ENCODE assay signal across 20 mouse cellular contexts in genomic region chr7:135567582-135567981, GRCm38 (mm10). TPM values are rescaled to one million over a fixed set of nuclear protein-coding genes. Genes with fewer than 3 reads are reported as not detected.
"Had no signal": no experiment of that assay in that cellular context is flagged by ENCODE, and none has a peak within 500 bp of the region (broad histone marks: within the 10 kb centered on the region; RNA-seq: fewer than 3 reads in every experiment).

No protein-coding gene starts in this region.

- DNase-seq: kidney, adult 18-20 months; kidney, postnatal 10 days; kidney, postnatal 4 days; lung, adult 2 months; lung, postnatal 36 days; right cerebral cortex, adult 18-20 months; right cerebral cortex, postnatal 25 days; thymus, postnatal 14 days had no signal

- ATAC-seq: lung, postnatal 0 days; midbrain, embryonic 13.5 days had no signal

- H3K27ac ChIP-seq: left cerebral cortex, adult 2 months; limb, embryonic 10.5 days; liver, embryonic 15.5 days; midbrain, embryonic 13.5 days; neural tube, embryonic 15.5 days; stomach, postnatal 0 days had no signal

- H3K4me3 ChIP-seq: left cerebral cortex, adult 2 months; limb, embryonic 10.5 days; liver, embryonic 15.5 days; midbrain, embryonic 13.5 days; neural tube, embryonic 15.5 days had no signal

RNA-seq across cellular contexts. Expression of gene Clrn3, which starts 39.1 kb away (rescaled TPM):
- total RNA-seq: layer of hippocampus, postnatal 25 days; left cerebral cortex, adult 2 months; left cerebral cortex, postnatal 14 days; megakaryocyte progenitor cell, adult 5-6 weeks; midbrain, postnatal 0 days had no signal
- polyA plus RNA-seq: limb, embryonic 10.5 days; lung, adult 2 months; lung, postnatal 0 days; midbrain, embryonic 13.5 days; midbrain, postnatal 0 days; neural tube, embryonic 11.5 days; neural tube, embryonic 15.5 days had no signal
